Mouse (Mus musculus) brain, embryonic 14.5 days (tissue): ENCODE results near the gene Gm20662.

ENCODE experiments used
- CTCF ChIP-seq: fragments of 200-500 bp; IDR thresholded peaks from 2 replicates; pipeline ENCODE4 v1.5.1; 2012; ENCODE audit warnings: inconsistent platforms, mild to moderate bottlenecking, moderate library complexity, borderline replicate concordance; ENCODE audit not compliant: insufficient read depth, insufficient read length; ENCODE audit errors: extremely low read depth
- POLR2A ChIP-seq: fragments of 200-500 bp; IDR thresholded peaks from 2 replicates; pipeline ENCODE4 v1.6.1; 2012; ENCODE audit warnings: mild to moderate bottlenecking, inconsistent platforms, borderline replicate concordance; ENCODE audit not compliant: poor library complexity, insufficient read depth, insufficient read length, severe bottlenecking; ENCODE audit errors: extremely low read depth

GRCm38 (mm10) chr9:108002778-108003530 is 6.8 kb downstream of the Gm20662 start:
- no peak for TF ChIP-seq POLR2A
- no peak for TF ChIP-seq CTCF
